Mouse (Mus musculus) kidney, embryonic 14.5 days (tissue): ENCODE results near the gene Gper1. TPM values are rescaled to one million over a fixed set of nuclear protein-coding genes. Genes with fewer than 3 reads are reported as not detected.
A peak's percentile ranks its signal among the peaks of the same experiment; 100 is the strongest.

ENCODE experiments used
- ATAC-seq: fragments of 200-750 bp; cut with Nextera tagmentation; 2 replicates; pipeline ENCODE4 v1.8.0; 2017; ENCODE audit warnings: moderate number of reproducible peaks, mild to moderate bottlenecking, moderate TSS enrichment, moderate library complexity; ENCODE audit not compliant: low FRiP score, low TSS enrichment
- H3K27ac ChIP-seq: fragments of 300-500 bp; sonication (generic); 2 replicates; pipeline ENCODE4 v1.5.1; 2014; ENCODE audit warnings: low read depth, mild to moderate bottlenecking, low read length, moderate library complexity, mixed read lengths
- H3K27me3 ChIP-seq: fragments of 300-500 bp; sonication (generic); 2 replicates; pipeline ENCODE4 v1.6.1; 2014; ENCODE audit warnings: mild to moderate bottlenecking, low read length; ENCODE audit not compliant: control insufficient read depth, insufficient read depth
- H3K36me3 ChIP-seq: fragments of 300-500 bp; sonication (generic); 2 replicates; pipeline ENCODE4 v1.6.1; 2014; ENCODE audit warnings: low read length, mixed read lengths; ENCODE audit not compliant: control insufficient read depth, insufficient read depth
- H3K4me1 ChIP-seq: fragments of 300-500 bp; sonication (generic); 2 replicates; pipeline ENCODE4 v1.6.1; 2014; ENCODE audit warnings: low read length, mixed read lengths; ENCODE audit not compliant: control insufficient read depth, insufficient read depth
- H3K4me2 ChIP-seq: fragments of 300-500 bp; sonication (generic); replicated peaks from 2 replicates; pipeline ENCODE4 v1.6.1; 2014; ENCODE audit warnings: low read depth, mild to moderate bottlenecking, low read length
- H3K4me3 ChIP-seq: fragments of 300-500 bp; sonication (generic); 2 replicates; pipeline ENCODE4 v1.5.1; 2014; ENCODE audit warnings: mild to moderate bottlenecking, low read length
- H3K9ac ChIP-seq: fragments of 300-500 bp; sonication (generic); 2 replicates; pipeline ENCODE4 v1.6.1; 2014; ENCODE audit warnings: low read depth, mild to moderate bottlenecking, low read length, moderate library complexity
- H3K9me3 ChIP-seq: fragments of 300-500 bp; sonication (generic); 2 replicates; pipeline ENCODE4 v1.6.1; 2016; ENCODE audit warnings: low read length; ENCODE audit not compliant: control insufficient read depth
- WGBS: fragments of 180-500 bp; shearing (Covaris S2); extraction: QIAGEN DNeasy Blood & Tissue Kit; methylation state at CpG from one replicate; pipeline ENCODE4 v1.1.7; 2014; 5-methylcytosine and 5-hydroxymethylcytosine counted together
- polyA plus RNA-seq: library from polyadenylated mRNA; unstranded; fragments of >200 nt; fragmentation: Nextera tagmentation; extraction: Ambion mirVana; gene quantifications from 2 replicates; pipeline ENCODE4 v1.2.1, GENCODE M21; 2014

Gper1 gene
- polyA plus RNA-seq, 1 experiment from 2014 or later, result 3.4 TPM

GRCm38 (mm10) chr5:139442428-139442827 lies 19.5 kb downstream of the Gper1 start:
- no peak for ATAC-seq
- H3K9me3 ChIP-seq, result no peaks in the 10 kb centered on the region
- H3K27ac ChIP-seq, result no peak overlapping the region

GRCm38 (mm10) chr5:139442962-139443361 lies 20.0 kb downstream of the Gper1 start:
- H3K4me1 ChIP-seq, result peaks cover 10% of the 10 kb centered on the region; the same call in 1 of the 2 replicates
- H3K9ac ChIP-seq, result no peak overlapping the region
- H3K36me3 ChIP-seq, result no peaks in the 10 kb centered on the region
- no peak overlapping the region for H3K27ac ChIP-seq
- no peak for ATAC-seq
- 60% methylated on average over 4 of the region's 4 CpGs for WGBS
- H3K4me2 ChIP-seq, result no peak overlapping the region
- H3K27me3 ChIP-seq, result no peaks in the 10 kb centered on the region
- H3K4me3 ChIP-seq, result no peak overlapping the region
- no peaks in the 10 kb centered on the region for H3K9me3 ChIP-seq

More at GRCm38 (mm10) chr5:139442428-139442827, 19.5 kb downstream of the Gper1 start:
- Histone ChIP-seq H3K4me3 (no peak overlapping the region), H3K4me2 (no peak overlapping the region), H3K27me3 (no peaks in the 10 kb centered on the region), H3K9ac (no peak overlapping the region), H3K36me3 (no peaks in the 10 kb centered on the region), H3K4me1 (peaks cover 10% of the 10 kb centered on the region; the same call in 1 of the 2 replicates)
- 72% methylated on average over 12 of the region's 12 CpGs for WGBS

- Histone ChIP-seq H3K27me3 (no peaks in the 10 kb centered on the region), H3K27ac (no peak overlapping the region), H3K4me2 (no peak overlapping the region), H3K36me3 (no peaks in the 10 kb centered on the region), H3K4me1 (peaks cover 10% of the 10 kb centered on the region), H3K9ac (no peak overlapping the region), H3K9me3 (no peaks in the 10 kb centered on the region), H3K4me3 (no peak overlapping the region)
- 91% methylated on average over 8 of the region's 8 CpGs for WGBS
- ATAC-seq, result no peak
Observed at GRCm38 (mm10) chr5:139445258-139445657, 22.3 kb downstream of the Gper1 start.

- Histone ChIP-seq H3K4me2 (no peak overlapping the region), H3K36me3 (peaks cover 8% of the 10 kb centered on the region; the same call in 1 of the 2 replicates), H3K27ac (peak overlapping the region; percentile 42; the same call in 1 of the 2 replicates), H3K9me3 (no peaks in the 10 kb centered on the region), H3K27me3 (no peaks in the 10 kb centered on the region), H3K9ac (no peak overlapping the region), H3K4me3 (no peak overlapping the region), H3K4me1 (peaks cover 4% of the 10 kb centered on the region)
- peak; percentile 55 for ATAC-seq
- WGBS, result 25% methylated on average over 6 of the region's 6 CpGs
Observed at GRCm38 (mm10) chr5:139448025-139448424, 25.1 kb downstream of the Gper1 start.

- Histone ChIP-seq H3K36me3 (peaks cover 15% of the 10 kb centered on the region; the same call in 1 of the 2 replicates), H3K9me3 (no peaks in the 10 kb centered on the region), H3K4me3 (no peak overlapping the region), H3K27me3 (no peaks in the 10 kb centered on the region), H3K4me1 (peaks cover 2% of the 10 kb centered on the region), H3K4me2 (no peak overlapping the region), H3K27ac (peak overlapping the region; percentile 3; the same call in 1 of the 2 replicates), H3K9ac (no peak overlapping the region)
- peak; percentile 36; the same call in 1 of the 2 replicates for ATAC-seq
- WGBS, result 40% methylated on average over 5 of the region's 5 CpGs
Observed at GRCm38 (mm10) chr5:139449161-139449791, 26.3 kb downstream of the Gper1 start.

- H3K9ac ChIP-seq, result no peak overlapping the region
- WGBS, result 25% methylated on average over 4 of the region's 4 CpGs
Observed at GRCm38 (mm10) chr5:139449926-139450325, 27.0 kb downstream of the Gper1 start.

GRCm38 (mm10) chr5:139453031-139453430 lies 30.1 kb downstream of the Gper1 start:
- H3K9ac ChIP-seq, result no peak overlapping the region
- no peaks in the 10 kb centered on the region for H3K9me3 ChIP-seq
- H3K27ac ChIP-seq, result no peak overlapping the region
- 88% methylated on average over 10 of the region's 10 CpGs for WGBS
- H3K4me1 ChIP-seq, result no peaks in the 10 kb centered on the region; the same call in none of the 2 replicates
- H3K4me2 ChIP-seq, result no peak overlapping the region
- no peak overlapping the region for H3K4me3 ChIP-seq
- peaks cover 19% of the 10 kb centered on the region; the same call in 1 of the 2 replicates for H3K36me3 ChIP-seq
- no peaks in the 10 kb centered on the region for H3K27me3 ChIP-seq
- ATAC-seq, result no peak

More at GRCm38 (mm10) chr5:139449926-139450325, 27.0 kb downstream of the Gper1 start:
- H3K27ac ChIP-seq, result peak overlapping the region; percentile 3; the same call in 1 of the 2 replicates
- peaks cover 2% of the 10 kb centered on the region for H3K4me1 ChIP-seq
- no peak overlapping the region for H3K4me2 ChIP-seq
- peak; percentile 69 for ATAC-seq
- H3K27me3 ChIP-seq, result no peaks in the 10 kb centered on the region
- H3K9me3 ChIP-seq, result no peaks in the 10 kb centered on the region
- no peak overlapping the region for H3K4me3 ChIP-seq
- H3K36me3 ChIP-seq, result peaks cover 16% of the 10 kb centered on the region; the same call in 1 of the 2 replicates

GRCm38 (mm10) chr5:139455166-139455565 lies 32.2 kb downstream of the Gper1 start:
- no peak overlapping the region for H3K4me3 ChIP-seq
- peaks cover 19% of the 10 kb centered on the region; the same call in 1 of the 2 replicates for H3K36me3 ChIP-seq
- no peak overlapping the region for H3K27ac ChIP-seq
- ATAC-seq, result no peak
- no peaks in the 10 kb centered on the region for H3K27me3 ChIP-seq
- peaks cover 7% of the 10 kb centered on the region for H3K4me1 ChIP-seq
- H3K9ac ChIP-seq, result no peak overlapping the region
- WGBS, result 90% methylated on average over 12 of the region's 12 CpGs
- no peaks in the 10 kb centered on the region for H3K9me3 ChIP-seq
- no peak overlapping the region for H3K4me2 ChIP-seq

GRCm38 (mm10) chr5:139457241-139457640 lies 34.3 kb downstream of the Gper1 start:
- Histone ChIP-seq H3K9me3 (no peaks in the 10 kb centered on the region), H3K36me3 (peaks cover 18% of the 10 kb centered on the region; the same call in 1 of the 2 replicates), H3K4me1 (peaks cover 10% of the 10 kb centered on the region), H3K9ac (no peak overlapping the region), H3K4me3 (no peak overlapping the region), H3K4me2 (no peak overlapping the region), H3K27ac (no peak overlapping the region), H3K27me3 (no peaks in the 10 kb centered on the region)
- ATAC-seq, result no peak
- 90% methylated on average over 8 of the region's 8 CpGs for WGBS
